Mouse (Mus musculus) lung, adult 2 months (tissue): ENCODE measurements around the gene Chrnb4.

Source experiments
- CTCF ChIP-seq: fragments of 200-500 bp; IDR thresholded peaks from 2 replicates; pipeline ENCODE4 v1.5.1; 2011; ENCODE audit warnings: mild to moderate bottlenecking, low read length, control low read depth; ENCODE audit not compliant: insufficient read depth
- POLR2A ChIP-seq: fragments of 200-500 bp; IDR thresholded peaks from 2 replicates; pipeline ENCODE4 v1.6.1; 2011; ENCODE audit warnings: low read depth, mild to moderate bottlenecking, control low read depth, low read length, borderline replicate concordance; ENCODE audit errors: extremely low read depth

GRCm38 (mm10) chr9:55048211-55048880, at the start of gene Chrnb4:
- no peak for TF ChIP-seq CTCF
- no peak for TF ChIP-seq POLR2A
